Mouse (Mus musculus) common myeloid progenitor, adult 5-6 weeks (primary cell): ENCODE measurements around the gene Spata32. TPM values are rescaled to one million over a fixed set of nuclear protein-coding genes. Genes with fewer than 3 reads are reported as not detected.

Experiments used
- ATAC-seq: replicated peaks from 2 replicates; pipeline ENCODE4 v1.8.0; 2016; ENCODE audit warnings: low read depth, mild to moderate bottlenecking, moderate TSS enrichment, inconsistent platforms; ENCODE audit not compliant: poor library complexity, severe bottlenecking
- total RNA-seq: library from RNA; stranded (forward); fragments of 200-1000, 187-1606 nt; gene quantifications from 2 replicates; pipeline ENCODE4 v1.2.3, GENCODE M21; 2017

Gene Spata32
- total RNA-seq, 1 experiment from 2014 or later = 0.96 TPM

- ATAC-seq = no peak
Observed at GRCm38 (mm10) chr11:103177216-103177615, 41.0 kb downstream of the Spata32 start.

GRCm38 (mm10) chr11:103176510-103176909, 41.7 kb downstream of the Spata32 start:
- ATAC-seq = no peak

GRCm38 (mm10) chr11:103175688-103176442, 42.4 kb downstream of the Spata32 start:
- no peak for ATAC-seq

GRCm38 (mm10) chr11:103174891-103175391, 43.3 kb downstream of the Spata32 start:
- ATAC-seq = peak; percentile 75

GRCm38 (mm10) chr11:103174411-103174832, 43.8 kb downstream of the Spata32 start:
- ATAC-seq = no peak

GRCm38 (mm10) chr11:103173771-103174344, 44.4 kb downstream of the Spata32 start:
- no peak for ATAC-seq

- no peak for ATAC-seq
Observed at GRCm38 (mm10) chr11:103173041-103173770, 45.0 kb downstream of the Spata32 start.

GRCm38 (mm10) chr11:103172392-103173040, 45.7 kb downstream of the Spata32 start:
- no peak for ATAC-seq

- peak; percentile 12; the same call in 1 of the 2 replicates for ATAC-seq
Observed at GRCm38 (mm10) chr11:103171703-103172391, 46.4 kb downstream of the Spata32 start.

GRCm38 (mm10) chr11:103171286-103171620, 47.0 kb downstream of the Spata32 start:
- ATAC-seq = no peak

- ATAC-seq = no peak
Observed at GRCm38 (mm10) chr11:103170494-103171285, 47.5 kb downstream of the Spata32 start, which contains the start of gene Fmnl1. Fmnl1 (plus strand) TSS chr11:103171107.

- ATAC-seq = no peak
Observed at GRCm38 (mm10) chr11:103170111-103170493, 48.1 kb downstream of the Spata32 start.

- no peak for ATAC-seq
Observed at GRCm38 (mm10) chr11:103169664-103170063, 48.6 kb downstream of the Spata32 start.

- peak; percentile 61 for ATAC-seq
Observed at GRCm38 (mm10) chr11:103168690-103169390, 49.4 kb downstream of the Spata32 start.

GRCm38 (mm10) chr11:103164391-103164790, 53.8 kb downstream of the Spata32 start:
- ATAC-seq = 0 out of 2 replicates have a peak, but pooled peaks have one; percentile 30

- ATAC-seq = no peak
Observed at GRCm38 (mm10) chr11:103162132-103162531, 56.1 kb downstream of the Spata32 start.

- no peak for ATAC-seq
Observed at GRCm38 (mm10) chr11:103161449-103161848, 56.8 kb downstream of the Spata32 start.

- no peak for ATAC-seq
Observed at GRCm38 (mm10) chr11:103160738-103161137, 57.5 kb downstream of the Spata32 start.
